Mouse (Mus musculus): ENCODE results near the gene Opa1.

Opa1 gene

GRCm38 (mm10) chr16:29656901-29657300 is 77.8 kb downstream of the Opa1 start:
- no peak for DNase-seq

GRCm38 (mm10) chr16:29657650-29658548 is 78.8 kb downstream of the Opa1 start:
- DNase-seq, result no peak

DNA sequence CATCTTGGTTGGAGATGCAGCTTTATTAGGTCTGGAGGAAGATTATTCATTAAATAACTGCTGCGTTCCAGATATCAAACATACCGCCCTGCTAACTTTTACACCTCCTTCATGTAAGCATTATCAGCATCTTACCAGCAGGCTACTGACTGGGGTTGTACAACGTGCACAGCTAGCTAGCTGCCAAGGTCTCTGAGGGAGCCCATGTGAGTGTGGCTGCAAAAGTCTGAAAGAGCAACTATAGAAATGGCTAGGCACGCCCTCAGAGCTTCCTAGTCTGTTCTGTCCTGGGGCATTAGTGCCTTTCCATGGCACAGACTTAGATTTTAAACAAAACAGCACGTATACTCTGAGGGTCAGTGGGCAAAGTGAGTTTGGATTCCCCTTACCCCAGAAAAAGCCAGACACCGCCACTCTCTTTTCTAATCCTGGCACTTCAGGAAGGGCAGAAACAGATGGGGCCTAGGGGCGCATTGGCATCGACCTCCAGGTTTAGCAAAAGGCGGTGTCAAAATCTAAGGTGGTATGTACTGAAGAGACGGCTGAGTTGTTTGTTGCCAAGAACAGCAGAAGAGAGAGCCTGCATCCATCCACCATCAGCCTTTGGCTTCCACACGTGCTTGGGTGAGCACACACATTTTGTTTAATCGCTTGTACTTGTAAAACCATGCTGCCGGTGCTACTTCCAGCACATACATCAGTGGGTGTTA is 80.1 kb downstream of the Opa1 start:
- no peak for DNase-seq

GRCm38 (mm10) chr16:29663042-29663758 is 84.1 kb downstream of the Opa1 start:
- no peak for DNase-seq

DNA sequence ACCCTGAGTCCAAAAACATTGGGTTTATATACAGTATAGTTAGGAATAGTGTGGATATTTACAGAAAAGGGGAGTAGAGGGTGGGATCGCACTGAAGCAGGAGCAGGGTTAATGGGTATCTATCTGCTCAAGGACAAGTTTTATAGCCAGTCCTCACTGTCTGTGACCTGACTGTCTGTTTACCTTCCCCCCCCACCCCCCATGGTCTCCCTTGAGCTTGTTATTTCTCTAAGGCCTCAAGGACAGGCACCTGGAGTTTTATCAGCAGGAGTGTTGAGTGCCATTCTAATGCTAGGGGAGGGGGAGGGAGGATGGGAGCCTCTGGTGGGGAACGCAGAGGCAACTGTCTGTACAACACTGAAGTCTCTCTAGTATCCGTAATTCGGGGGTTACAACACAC is 85.3 kb downstream of the Opa1 start:
- no peak for DNase-seq

- no peak for DNase-seq
These were observed 88.0 kb downstream of the Opa1 start for GRCm38 (mm10) chr16:29666991-29667701.

- no peak for DNase-seq
These were observed 88.5 kb downstream of the Opa1 start for GRCm38 (mm10) chr16:29667702-29668061.

DNA sequence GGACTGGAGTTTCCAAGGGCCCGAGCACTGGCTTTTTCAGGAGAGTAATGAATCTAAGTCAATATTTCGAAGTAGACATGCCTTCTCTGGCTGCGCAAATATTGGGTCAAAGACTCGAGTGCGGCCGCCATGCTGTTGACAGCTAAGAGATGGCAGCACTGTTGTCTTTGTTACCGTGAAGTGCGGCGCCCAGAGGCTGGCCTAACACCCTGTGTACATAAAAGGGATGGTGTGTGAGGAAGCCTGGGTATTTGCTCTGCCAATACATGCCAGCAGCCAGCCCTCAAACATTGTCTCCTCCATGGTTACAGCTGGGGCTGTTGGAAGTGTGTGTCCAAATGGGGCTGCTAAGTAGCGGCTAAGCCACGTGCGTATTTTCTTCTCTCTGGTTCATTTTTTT is 89.3 kb downstream of the Opa1 start:
- no peak for DNase-seq

DNA sequence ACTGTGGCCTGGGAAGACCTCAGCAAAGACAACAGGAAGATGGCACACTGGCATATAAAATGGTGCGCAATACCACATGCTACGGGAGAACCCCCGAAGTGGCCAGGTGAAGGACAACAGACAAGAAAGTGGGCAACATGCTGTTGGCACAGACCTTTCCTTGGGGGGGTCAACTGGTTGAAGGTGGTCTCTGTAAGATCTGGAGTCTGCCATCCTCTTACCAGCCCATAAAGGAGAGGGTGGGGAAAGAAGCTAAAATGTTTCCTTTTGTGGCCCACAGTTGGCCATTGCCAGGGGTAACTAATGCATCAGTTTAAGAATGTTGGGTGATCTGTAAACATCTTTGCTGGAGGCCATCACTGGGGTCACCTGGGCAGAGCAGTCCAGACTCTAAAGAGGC is 91.7 kb downstream of the Opa1 start:
- no peak for DNase-seq

DNA sequence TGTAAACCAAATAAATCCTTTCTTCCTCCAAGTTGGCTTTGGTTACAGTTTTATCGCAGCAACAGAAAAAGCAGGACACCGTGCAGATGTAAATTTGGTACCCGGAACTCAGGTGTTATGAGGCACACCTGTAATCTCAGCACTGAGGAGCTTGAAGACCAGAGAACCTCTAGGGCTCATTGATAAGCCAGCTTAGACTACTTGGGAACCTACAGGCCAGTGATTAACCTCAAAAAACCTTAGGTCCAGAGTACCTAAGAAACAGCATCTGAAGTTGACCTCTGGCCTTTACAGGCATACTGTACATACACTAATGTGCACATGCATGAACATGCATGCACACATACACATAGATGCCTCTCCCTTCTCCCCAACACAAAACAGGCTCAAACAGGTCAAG is 94.1 kb downstream of the Opa1 start:
- no peak for DNase-seq

DNA sequence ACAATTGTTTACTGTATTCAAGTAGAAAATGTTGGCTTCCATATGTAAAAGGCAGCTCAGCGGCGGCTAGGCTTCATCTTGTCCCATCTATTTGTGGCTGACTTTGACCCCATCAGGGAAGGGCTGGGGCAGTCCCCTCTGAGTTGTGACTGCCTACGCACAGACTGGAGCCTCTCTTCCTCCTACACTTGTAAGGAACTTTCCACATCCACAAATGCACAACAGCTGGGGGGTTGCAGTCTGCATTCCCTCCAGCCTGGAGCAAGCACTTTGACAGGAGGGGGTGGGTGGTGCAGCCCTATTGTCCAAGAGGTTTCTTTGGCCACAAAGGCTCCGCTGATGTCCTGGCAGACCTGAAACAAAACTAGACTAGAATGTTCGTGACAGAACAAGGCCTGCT is 100.5 kb downstream of the Opa1 start:
- no peak for DNase-seq

- no peak for DNase-seq
These were observed 101.5 kb downstream of the Opa1 start for GRCm38 (mm10) chr16:29680548-29681175.

DNA sequence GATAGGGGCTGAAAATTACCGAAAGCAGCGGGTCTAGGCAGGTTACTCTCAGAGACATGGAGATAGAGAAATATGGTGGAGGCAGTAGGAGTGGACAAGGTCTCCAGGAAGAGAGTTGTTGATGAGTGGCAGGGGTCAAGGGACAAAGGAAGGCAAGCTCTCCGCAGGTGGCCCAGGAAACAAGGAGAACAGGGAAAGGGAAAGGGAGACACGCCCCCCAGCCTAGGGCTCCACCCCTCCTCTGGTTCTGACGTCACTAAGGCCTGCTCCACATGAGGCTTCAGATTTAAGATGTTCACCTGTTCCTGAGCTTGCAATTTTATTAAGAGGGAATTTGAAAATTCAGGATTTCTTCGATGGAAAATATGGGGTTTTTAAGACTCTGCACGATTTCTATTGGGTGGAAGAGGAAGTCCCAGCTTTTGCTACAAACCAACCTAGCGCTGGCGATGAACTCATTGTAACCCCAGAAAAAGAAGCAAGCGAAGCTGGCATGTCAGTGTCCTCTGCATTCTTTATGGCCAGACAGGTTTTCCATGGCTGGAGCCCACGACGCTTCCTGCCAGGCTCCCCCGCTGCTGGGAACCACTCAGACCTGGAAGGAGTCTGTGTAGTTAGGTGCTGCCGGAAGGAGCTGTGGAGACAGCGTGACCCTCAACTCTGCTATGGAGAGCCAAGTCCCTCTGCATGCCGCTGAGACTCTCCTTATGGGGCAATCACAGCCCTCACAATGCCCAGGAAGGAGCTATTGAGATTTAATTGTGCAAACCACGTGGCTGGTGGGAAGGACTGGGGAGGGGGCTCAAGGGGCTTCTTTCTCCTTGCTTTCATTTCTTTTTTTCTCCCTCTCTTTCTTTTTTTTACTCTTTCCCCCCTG is 103.7 kb downstream of the Opa1 start:
- no peak for DNase-seq

DNA sequence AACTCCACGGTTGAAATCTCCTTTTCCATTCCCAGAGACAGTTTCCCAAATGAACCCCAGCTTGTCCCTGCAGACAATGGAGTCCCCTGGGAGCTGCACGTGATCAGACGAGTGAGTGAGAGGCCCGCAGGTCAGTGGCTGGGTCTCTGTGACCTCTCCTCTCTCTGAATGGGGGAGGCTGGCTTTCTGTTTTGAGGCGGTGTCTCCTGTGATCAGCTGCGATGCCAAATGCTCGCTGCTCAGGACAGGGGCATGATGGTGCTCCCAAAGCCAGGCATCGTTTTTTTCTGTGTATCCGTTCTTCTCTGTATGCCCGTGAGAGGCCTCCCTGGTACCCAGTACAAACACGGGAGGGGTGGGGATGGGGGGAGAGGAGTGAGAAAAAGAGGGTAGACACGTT is 104.4 kb downstream of the Opa1 start:
- DNase-seq, result peak; percentile 11 to 18

DNA sequence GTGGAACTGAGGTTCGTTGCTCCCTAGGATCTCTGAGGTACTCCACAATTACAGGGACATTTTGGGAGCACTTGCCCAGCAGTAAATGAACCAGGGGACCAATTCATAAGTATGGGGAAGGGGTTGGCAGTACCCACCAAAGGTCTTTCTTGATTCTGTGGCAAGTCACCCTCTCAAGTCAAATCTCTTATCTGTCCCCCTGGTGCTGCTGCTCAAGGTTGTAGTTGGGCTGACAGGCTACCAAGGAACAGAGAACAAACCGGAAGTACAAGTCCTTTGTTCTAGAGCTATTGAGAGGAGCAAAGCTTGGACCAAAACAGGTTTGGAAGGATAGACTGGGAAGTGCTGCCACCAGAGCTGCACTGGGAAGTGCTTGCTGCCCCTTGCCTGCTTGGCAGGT is 105.0 kb downstream of the Opa1 start:
- no peak for DNase-seq

GRCm38 (mm10) chr16:29684641-29685040 is 105.5 kb downstream of the Opa1 start:
- no peak for DNase-seq

GRCm38 (mm10) chr16:29686141-29686540 is 107.0 kb downstream of the Opa1 start:
- DNase-seq, result peak in 1 of 2 experiments; percentile 4

- no peak for DNase-seq
These were observed 109.1 kb downstream of the Opa1 start for GRCm38 (mm10) chr16:29687987-29688885.

DNA sequence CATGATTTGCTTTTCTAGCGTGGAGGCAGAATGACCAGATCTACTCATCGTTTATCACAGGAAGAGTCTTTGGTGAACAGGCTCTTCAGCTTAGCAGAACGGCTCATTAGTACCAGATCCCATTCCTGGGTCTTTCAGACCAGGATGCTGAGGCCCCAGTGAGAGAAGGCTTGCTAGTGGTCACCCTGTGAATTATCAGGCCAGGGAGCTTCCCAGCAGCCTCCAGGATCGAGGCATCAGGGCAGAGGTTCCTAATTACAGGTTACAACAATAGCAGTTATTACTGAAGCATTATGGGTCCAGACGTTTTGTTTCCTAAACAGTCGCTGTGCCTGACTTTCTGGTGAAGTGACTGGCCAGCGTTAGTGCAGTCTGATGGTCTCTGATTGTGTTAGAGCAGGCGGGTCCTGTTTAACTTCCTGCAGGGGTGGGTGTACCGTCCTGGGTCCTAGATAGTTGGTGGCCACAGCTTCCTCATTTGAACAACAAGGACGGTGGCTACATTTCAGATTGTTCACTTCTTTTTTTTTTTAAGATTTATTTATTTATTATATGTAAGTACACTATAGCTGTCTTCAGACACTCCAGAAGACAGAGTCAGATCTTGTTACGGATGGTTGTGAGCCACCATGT is 110.2 kb downstream of the Opa1 start:
- DNase-seq, result no peak
